Mouse (Mus musculus): ENCODE data around the gene Ints5. TPM values are rescaled to one million over a fixed set of nuclear protein-coding genes. Genes with fewer than 3 reads are reported as not detected.

The Ints5 gene
- polyA plus RNA-seq, 1 experiment from 2014 or later: 40.9 TPM

Small RNA genes lying within 50 kb of the gene (microRNA-seq; reads per million reads assigned to microRNA genes)
- gene Mir5136: not detected

Other genes with a start within 250 kb of the Ints5 start
- 1.2 TPM in 2 replicates for gene Chrm1, start 229.2 kb upstream of the Ints5 start, polyA plus RNA-seq (2015; fragmentation: Nextera tagmentation; extraction: Ambion mirVana)
- 211 and 225 TPM in 2 replicates for gene Slc3a2, start 169.6 kb upstream of the Ints5 start, polyA plus RNA-seq (2015; fragmentation: Nextera tagmentation; extraction: Ambion mirVana)
- gene Wdr74, start 157.2 kb upstream of the Ints5 start, polyA plus RNA-seq (2015; fragmentation: Nextera tagmentation; extraction: Ambion mirVana): 78.1 and 88.7 TPM in 2 replicates
- 0.91 and 1.6 TPM in 2 replicates for gene 1700092M07Rik, start 152.3 kb upstream of the Ints5 start, polyA plus RNA-seq (2015; fragmentation: Nextera tagmentation; extraction: Ambion mirVana)
- gene Stx5a, start 151.6 kb upstream of the Ints5 start, polyA plus RNA-seq (2015; fragmentation: Nextera tagmentation; extraction: Ambion mirVana): 120 and 124 TPM in 2 replicates
- 133 and 137 TPM in 2 replicates for gene Nxf1, start 135.9 kb upstream of the Ints5 start, polyA plus RNA-seq (2015; fragmentation: Nextera tagmentation; extraction: Ambion mirVana)
- gene Tmem223, start 122.0 kb upstream of the Ints5 start, polyA plus RNA-seq (2015; fragmentation: Nextera tagmentation; extraction: Ambion mirVana): 161 and 164 TPM in 2 replicates
- gene Tmem179b, start 118.5 kb upstream of the Ints5 start, polyA plus RNA-seq (2015; fragmentation: Nextera tagmentation; extraction: Ambion mirVana): 110 and 120 TPM in 2 replicates
- gene Taf6l, start 106.6 kb upstream of the Ints5 start, polyA plus RNA-seq (2015; fragmentation: Nextera tagmentation; extraction: Ambion mirVana): 24.0 and 25.0 TPM in 2 replicates
- gene Polr2g, start 94.4 kb upstream of the Ints5 start, polyA plus RNA-seq (2015; fragmentation: Nextera tagmentation; extraction: Ambion mirVana): 130 and 138 TPM in 2 replicates
- gene Zbtb3, start 90.5 kb upstream of the Ints5 start, polyA plus RNA-seq (2015; fragmentation: Nextera tagmentation; extraction: Ambion mirVana): 3.6 and 4.1 TPM in 2 replicates
- 36.0 and 44.0 TPM in 2 replicates for gene Ttc9c, start 73.7 kb upstream of the Ints5 start, polyA plus RNA-seq (2015; fragmentation: Nextera tagmentation; extraction: Ambion mirVana)
- 3.7 and 4.3 TPM in 2 replicates for gene Hnrnpul2, start 73.0 kb upstream of the Ints5 start, polyA plus RNA-seq (2015; fragmentation: Nextera tagmentation; extraction: Ambion mirVana)
- gene AC129217.1, start 63.2 kb upstream of the Ints5 start, polyA plus RNA-seq (2015; fragmentation: Nextera tagmentation; extraction: Ambion mirVana): not detected in 2 replicates
- gene Bscl2, start 55.5 kb upstream of the Ints5 start, polyA plus RNA-seq (2015; fragmentation: Nextera tagmentation; extraction: Ambion mirVana): 48.5 and 49.7 TPM in 2 replicates
- 13.3 and 14.3 TPM in 2 replicates for gene Gng3, start 53.8 kb upstream of the Ints5 start, polyA plus RNA-seq (2015; fragmentation: Nextera tagmentation; extraction: Ambion mirVana)
- gene Lrrn4cl, start 42.2 kb upstream of the Ints5 start, polyA plus RNA-seq (2015; fragmentation: Nextera tagmentation; extraction: Ambion mirVana): 1.6 and 1.7 TPM in 2 replicates
- gene Ubxn1, start 21.5 kb upstream of the Ints5 start, polyA plus RNA-seq (2015; fragmentation: Nextera tagmentation; extraction: Ambion mirVana): 158 and 170 TPM in 2 replicates
- 60.7 and 61.2 TPM in 2 replicates for gene Uqcc3, start 12.1 kb upstream of the Ints5 start, polyA plus RNA-seq (2015; fragmentation: Nextera tagmentation; extraction: Ambion mirVana)
- gene Lbhd1, start 9.3 kb upstream of the Ints5 start, polyA plus RNA-seq (2015; fragmentation: Nextera tagmentation; extraction: Ambion mirVana): 60.7 and 74.8 TPM in 2 replicates
- not detected in 2 replicates for gene Gm49403, start 9.1 kb upstream of the Ints5 start, polyA plus RNA-seq (2015; fragmentation: Nextera tagmentation; extraction: Ambion mirVana)
- gene 1810009A15Rik, start 4.2 kb upstream of the Ints5 start, polyA plus RNA-seq (2015; fragmentation: Nextera tagmentation; extraction: Ambion mirVana): 79.5 and 89.2 TPM in 2 replicates
- gene Gm49416, start 4.1 kb upstream of the Ints5 start, polyA plus RNA-seq (2015; fragmentation: Nextera tagmentation; extraction: Ambion mirVana): not detected in 2 replicates
- gene Ganab, start 5.1 kb downstream of the Ints5 start, polyA plus RNA-seq (2015; fragmentation: Nextera tagmentation; extraction: Ambion mirVana): 95.7 and 100 TPM in 2 replicates
- 44.0 and 45.4 TPM in 2 replicates for gene B3gat3, start 27.4 kb downstream of the Ints5 start, polyA plus RNA-seq (2015; fragmentation: Nextera tagmentation; extraction: Ambion mirVana)
- 3.1 and 3.3 TPM in 2 replicates for gene Rom1, start 36.4 kb downstream of the Ints5 start, polyA plus RNA-seq (2015; fragmentation: Nextera tagmentation; extraction: Ambion mirVana)
- gene Eml3, start 36.5 kb downstream of the Ints5 start, polyA plus RNA-seq (2015; fragmentation: Nextera tagmentation; extraction: Ambion mirVana): 22.6 and 23.5 TPM in 2 replicates
- gene Mta2, start 48.9 kb downstream of the Ints5 start, polyA plus RNA-seq (2015; fragmentation: Nextera tagmentation; extraction: Ambion mirVana): 119 and 130 TPM in 2 replicates
- gene Tut1, start 60.8 kb downstream of the Ints5 start, polyA plus RNA-seq (2015; fragmentation: Nextera tagmentation; extraction: Ambion mirVana): 30.1 and 31.7 TPM in 2 replicates
- 392 and 445 TPM in 2 replicates for gene Eef1g, start 74.0 kb downstream of the Ints5 start, polyA plus RNA-seq (2015; fragmentation: Nextera tagmentation; extraction: Ambion mirVana)
- gene Ahnak, start 96.3 kb downstream of the Ints5 start, polyA plus RNA-seq (2015; fragmentation: Nextera tagmentation; extraction: Ambion mirVana): 16.5 and 20.8 TPM in 2 replicates
- not detected in 2 replicates for gene Scgb1a1, start 195.0 kb downstream of the Ints5 start, polyA plus RNA-seq (2015; fragmentation: Nextera tagmentation; extraction: Ambion mirVana)
- gene Asrgl1, start 242.6 kb downstream of the Ints5 start, polyA plus RNA-seq (2015; fragmentation: Nextera tagmentation; extraction: Ambion mirVana): 7.2 and 10.4 TPM in 2 replicates